Mouse (Mus musculus): ENCODE results near the gene Gosr1.
"Not testable (repeated sequence)": the region's sequence is repeated elsewhere in the genome, so short reads cannot be mapped to it uniquely, and the experiment has no call there.

Gosr1 gene

GRCm38 (mm10) chr11:76735753-76736324 lies 27.5 kb downstream of the Gosr1 start:
- DNase-seq (ENCODE audit: low spot score in 2 of 2), result no peak

GRCm38 (mm10) chr11:76734560-76734959 lies 28.8 kb downstream of the Gosr1 start:
- DNase-seq (ENCODE audit: low spot score in 2 of 2), result no peak

- no peak for DNase-seq (ENCODE audit: low spot score in 2 of 2)
Measured at GRCm38 (mm10) chr11:76730650-76731049, 32.7 kb downstream of the Gosr1 start.

- no peak for DNase-seq (ENCODE audit: low spot score in 2 of 2)
Measured at GRCm38 (mm10) chr11:76728093-76728492, 35.3 kb downstream of the Gosr1 start.

- no peak for DNase-seq (ENCODE audit: low spot score in 2 of 2)
Measured at GRCm38 (mm10) chr11:76723911-76724310, 39.5 kb downstream of the Gosr1 start.

GRCm38 (mm10) chr11:76717000-76717399 lies 46.4 kb downstream of the Gosr1 start:
- no peak for DNase-seq (ENCODE audit: low spot score in 2 of 2)

GRCm38 (mm10) chr11:76709625-76710452 lies 53.5 kb downstream of the Gosr1 start:
- no peak for DNase-seq (ENCODE audit: low spot score in 2 of 2)

- no peak for DNase-seq (ENCODE audit: low spot score in 2 of 2)
Measured at GRCm38 (mm10) chr11:76708881-76709280, 54.5 kb downstream of the Gosr1 start.

- no peak for DNase-seq (ENCODE audit: low spot score in 2 of 2)
Measured at GRCm38 (mm10) chr11:76708066-76708465, 55.3 kb downstream of the Gosr1 start.

GRCm38 (mm10) chr11:76707656-76708055 lies 55.7 kb downstream of the Gosr1 start:
- no peak for DNase-seq (ENCODE audit: low spot score in 2 of 2)

- DNase-seq (ENCODE audit: low spot score in 2 of 2), result no peak
Measured at GRCm38 (mm10) chr11:76699626-76700025, 63.8 kb downstream of the Gosr1 start.

GRCm38 (mm10) chr11:76695810-76696209 lies 67.6 kb downstream of the Gosr1 start:
- DNase-seq (ENCODE audit: low spot score in 2 of 2), result no peak

- DNase-seq (ENCODE audit: low spot score in 2 of 2), result no peak
Measured at GRCm38 (mm10) chr11:76692096-76692495, 71.3 kb downstream of the Gosr1 start.

- DNase-seq (ENCODE audit: low spot score in 2 of 2), result no peak
Measured at GRCm38 (mm10) chr11:76685604-76686003, 77.8 kb downstream of the Gosr1 start.

GRCm38 (mm10) chr11:76679508-76679907 lies 83.9 kb downstream of the Gosr1 start, which contains the start of gene Trarg1:
Gene Trarg1, plus strand, starts transcription at chr11:76679808.
- DNase-seq (ENCODE audit: low spot score in 2 of 2), result not testable (repeated sequence)

Measured in spleen, postnatal 14 days (tissue).